Mouse (Mus musculus) heart, embryonic 14.5 days (tissue): Measurements from ENCODE around the gene Mta2. TPM values are rescaled to one million over a fixed set of nuclear protein-coding genes. Genes with fewer than 3 reads are reported as not detected.

Experiments
- ATAC-seq: fragments of 200-750 bp; cut with Nextera tagmentation; 2 replicates; pipeline ENCODE4 v1.8.0; 2017; ENCODE audit warnings: low read depth, moderate TSS enrichment; ENCODE audit not compliant: insufficient number of reproducible peaks, insufficient read depth, low FRiP score
- H3K27ac ChIP-seq, 2 experiments: fragments of 200-500 bp in 1 of 2; fragments of 300-500 bp in 1 of 2; sonication (generic) in 1 of 2; replicated peaks in 1 of 2; 2 replicates each; pipeline ENCODE4 v1.5.1; 2012 to 2014; ENCODE audit warnings: low read depth in 2 of 2, low read length in 2 of 2, control low read depth in 1 of 2, mild to moderate bottlenecking in 1 of 2, mixed read lengths in 1 of 2; ENCODE audit not compliant: control insufficient read depth in 1 of 2, insufficient read depth in 1 of 2
- H3K27me3 ChIP-seq: fragments of 300-500 bp; sonication (generic); 2 replicates; pipeline ENCODE4 v1.6.1; 2014; ENCODE audit warnings: mild to moderate bottlenecking, low read length, control low read depth; ENCODE audit not compliant: control insufficient read depth, insufficient read depth
- H3K36me3 ChIP-seq: fragments of 300-500 bp; sonication (generic); 2 replicates; pipeline ENCODE4 v1.6.1; 2014; ENCODE audit warnings: mild to moderate bottlenecking, control low read depth, low read length, mixed read lengths; ENCODE audit not compliant: control insufficient read depth, insufficient read depth
- H3K4me1 ChIP-seq, 2 experiments: fragments of 200-500 bp in 1 of 2; fragments of 300-500 bp in 1 of 2; sonication (generic) in 1 of 2; 2 replicates each; pipeline ENCODE4 v1.6.1; 2012 to 2014; ENCODE audit warnings: low read length in 2 of 2, control low read depth in 1 of 2, mixed read lengths in 1 of 2; ENCODE audit not compliant: control insufficient read depth in 2 of 2, insufficient read depth in 2 of 2
- H3K4me2 ChIP-seq: fragments of 300-500 bp; sonication (generic); 2 replicates; pipeline ENCODE4 v1.6.1; 2014; ENCODE audit warnings: mild to moderate bottlenecking, low read length
- H3K4me3 ChIP-seq, 2 experiments: fragments of 200-500 bp in 1 of 2; fragments of 300-500 bp in 1 of 2; sonication (generic) in 1 of 2; 2 replicates each; pipeline ENCODE4 v1.5.1; 2012 to 2014; ENCODE audit warnings: low read length in 2 of 2, mild to moderate bottlenecking in 2 of 2, control low read depth in 1 of 2, low read depth in 1 of 2, moderate library complexity in 1 of 2; ENCODE audit not compliant: control insufficient read depth in 1 of 2, insufficient read depth in 1 of 2
- H3K9ac ChIP-seq: fragments of 300-500 bp; sonication (generic); 2 replicates; pipeline ENCODE4 v1.6.1; 2014; ENCODE audit warnings: mild to moderate bottlenecking, low read length
- H3K9me3 ChIP-seq: fragments of 300-500 bp; sonication (generic); 2 replicates; pipeline ENCODE4 v1.6.1; 2016; ENCODE audit warnings: low read length, control low read depth; ENCODE audit not compliant: control insufficient read depth
- WGBS: fragments of 180-500 bp; shearing (Covaris S2); extraction: QIAGEN DNeasy Blood & Tissue Kit; methylation state at CpG from one replicate; pipeline ENCODE4 v1.1.7; 2014; 5-methylcytosine and 5-hydroxymethylcytosine counted together
- polyA plus RNA-seq: library from polyadenylated mRNA; unstranded; fragments of >200 nt; fragmentation: Nextera tagmentation; extraction: Ambion mirVana; gene quantifications from 2 replicates; pipeline ENCODE4 v1.2.1, GENCODE M21; 2014

Mta2 gene
- polyA plus RNA-seq, 1 experiment from 2014 or later: 26.5 TPM

DNA sequence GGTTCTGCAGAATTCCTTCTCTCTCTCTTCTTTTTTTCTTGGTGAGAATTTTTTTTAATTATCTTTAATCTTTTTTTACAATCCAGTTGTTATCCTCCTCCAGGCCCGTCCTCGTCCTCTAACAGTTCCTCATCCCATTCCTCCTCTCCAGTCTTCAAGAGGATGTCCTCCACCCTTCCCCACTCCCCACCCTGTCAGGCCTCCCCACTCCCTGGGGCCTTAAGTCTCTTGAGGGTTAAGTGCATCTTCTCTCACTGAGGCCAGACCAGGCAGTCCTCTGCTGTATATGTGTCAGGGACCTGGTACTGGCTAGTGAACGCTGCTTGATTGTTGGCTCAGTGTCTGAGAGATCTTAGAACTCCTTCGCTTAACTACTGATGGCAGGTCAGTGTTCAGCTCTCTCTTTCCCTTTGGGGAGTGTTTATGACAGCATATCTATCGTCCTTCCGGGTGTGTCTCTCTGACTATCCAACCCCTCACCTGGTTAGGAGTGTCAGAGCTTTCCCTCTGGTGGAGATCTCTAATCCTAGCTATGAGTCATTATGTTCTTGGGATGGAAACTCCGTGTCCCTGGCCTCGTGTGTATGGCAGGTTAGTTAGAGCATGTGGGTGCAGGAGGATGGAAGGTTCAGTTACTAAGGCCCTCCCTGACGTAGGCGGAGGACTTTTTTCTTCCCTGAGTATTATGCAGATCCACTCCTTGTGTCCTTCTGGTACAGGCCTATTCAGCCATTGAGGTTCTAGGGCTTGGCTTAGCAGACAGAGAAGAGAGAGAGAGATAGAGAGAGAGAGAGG is 53.3 kb downstream of the Mta2 start:
- H3K4me3 ChIP-seq: no peak overlapping the region
- WGBS: 68% methylated on average over 10 of the region's 10 CpGs
- H3K4me1 ChIP-seq: peaks cover 44 to 81% of the 10 kb centered on the region in 2 experiments
- H3K36me3 ChIP-seq: peaks cover 10% of the 10 kb centered on the region
- H3K27me3 ChIP-seq: no peaks in the 10 kb centered on the region
- H3K27ac ChIP-seq: no peak overlapping the region
- 0 out of 2 replicates have a peak overlapping the region, but pooled peaks have one; percentile 12 for H3K9ac ChIP-seq
- H3K9me3 ChIP-seq: no peaks in the 10 kb centered on the region
- H3K4me2 ChIP-seq: no peak overlapping the region
- ATAC-seq: no peak

DNA sequence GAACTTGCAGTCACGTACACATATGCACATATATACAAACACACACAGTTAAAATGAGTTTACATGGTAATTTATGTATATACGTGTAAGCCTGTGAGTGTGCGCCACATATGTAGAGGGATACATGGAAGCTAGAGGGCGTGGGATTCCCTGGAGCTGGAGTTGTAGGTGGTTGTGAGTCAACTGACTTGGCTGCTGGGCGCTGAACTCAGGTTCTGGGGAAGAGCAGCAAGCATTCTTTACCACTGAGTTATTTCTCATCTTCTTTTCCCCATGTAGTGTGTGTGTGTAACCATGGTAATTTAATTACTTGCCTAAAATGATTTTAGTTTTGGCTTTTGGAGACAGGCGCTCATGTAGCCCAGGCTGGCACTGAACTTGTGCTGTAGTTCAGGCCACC is 54.9 kb downstream of the Mta2 start:
- H3K27ac ChIP-seq: no peak overlapping the region
- WGBS: 95% methylated on average over 6 of the region's 6 CpGs
- no peak overlapping the region for H3K4me3 ChIP-seq
- no peaks in the 10 kb centered on the region for H3K9me3 ChIP-seq
- no peak overlapping the region for H3K9ac ChIP-seq
- H3K4me1 ChIP-seq: peaks cover 36 to 75% of the 10 kb centered on the region in 2 experiments
- H3K4me2 ChIP-seq: no peak overlapping the region
- no peaks in the 10 kb centered on the region for H3K27me3 ChIP-seq
- ATAC-seq: no peak
- H3K36me3 ChIP-seq: peaks cover 26% of the 10 kb centered on the region

DNA sequence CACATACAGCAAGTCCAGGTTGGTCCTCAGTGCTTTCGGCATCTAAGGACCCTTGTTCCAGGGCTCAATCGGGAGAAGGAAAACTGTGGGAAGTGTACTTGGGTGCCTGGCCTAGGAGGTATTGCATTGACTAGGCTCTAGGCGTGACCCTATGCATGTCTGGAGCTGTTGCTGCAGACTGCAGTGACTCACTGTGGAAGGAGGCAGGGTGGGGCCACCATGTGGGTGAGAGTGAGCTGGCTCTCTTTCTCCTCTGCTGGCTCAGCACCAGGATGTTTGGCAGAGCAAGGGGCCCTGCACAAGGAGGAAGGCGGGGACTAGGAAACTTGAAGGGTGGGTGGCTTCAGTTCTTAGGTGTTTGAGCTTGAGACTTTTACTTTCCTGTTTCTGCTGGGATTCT is 55.9 kb downstream of the Mta2 start:
- Histone ChIP-seq H3K9ac (no peak overlapping the region), H3K27ac (peak overlapping the region; percentile 62 to 72), H3K4me1 (peaks cover 27 to 65% of the 10 kb centered on the region in 2 experiments), H3K4me3 (no peak overlapping the region), H3K9me3 (no peaks in the 10 kb centered on the region), H3K4me2 (peak overlapping the region; percentile 39), H3K27me3 (no peaks in the 10 kb centered on the region), H3K36me3 (peaks cover 36% of the 10 kb centered on the region)
- peak; percentile 84 for ATAC-seq
- 33% methylated on average over 4 of the region's 4 CpGs for WGBS

DNA sequence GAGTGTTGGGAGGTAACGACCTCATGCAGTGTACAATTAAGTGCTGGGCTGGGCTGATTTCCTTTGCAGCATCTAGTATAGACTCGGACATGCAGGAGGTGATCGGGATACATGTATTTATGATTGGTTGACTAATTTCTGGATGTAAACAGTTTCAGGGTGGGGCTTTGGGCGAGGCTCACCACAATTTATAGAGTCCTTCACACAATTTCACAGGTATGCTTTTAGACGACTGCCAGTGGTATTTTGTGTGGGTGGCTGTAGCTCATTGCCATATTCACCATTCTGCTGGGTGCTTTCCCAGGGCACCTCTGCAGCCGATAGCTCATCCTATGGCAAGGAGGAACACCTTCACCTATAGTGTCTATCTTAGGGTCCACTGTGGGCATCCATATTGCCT is 56.9 kb downstream of the Mta2 start:
- no peak for ATAC-seq
- Histone ChIP-seq H3K27ac (no peak overlapping the region), H3K27me3 (no peaks in the 10 kb centered on the region), H3K4me3 (no peak overlapping the region), H3K36me3 (peaks cover 46% of the 10 kb centered on the region), H3K9ac (no peak overlapping the region), H3K4me2 (no peak overlapping the region), H3K4me1 (peaks cover 18 to 56% of the 10 kb centered on the region in 2 experiments), H3K9me3 (no peaks in the 10 kb centered on the region)
- 83% methylated on average over 6 of the region's 6 CpGs for WGBS

DNA sequence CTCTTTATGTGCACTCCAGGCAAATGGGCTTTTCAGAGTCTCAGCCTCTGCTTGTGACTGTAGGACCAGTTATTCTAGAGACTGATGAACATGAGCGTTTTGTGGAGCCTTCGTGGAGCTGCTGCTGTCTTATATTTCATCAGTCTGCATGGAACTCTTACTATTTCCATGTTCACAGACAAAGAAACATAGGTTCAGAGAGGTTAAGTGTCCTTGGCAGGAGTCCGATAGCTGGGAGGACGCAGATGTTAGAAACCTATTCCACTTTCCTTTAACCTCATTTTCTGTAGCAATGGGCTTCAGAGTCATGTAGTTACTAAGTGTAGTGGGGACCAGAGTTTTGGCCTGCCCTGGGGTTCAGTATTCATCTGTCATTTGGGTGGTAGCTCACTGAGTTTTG is 57.5 kb downstream of the Mta2 start:
- no peak for ATAC-seq
- WGBS: 81% methylated on average over 4 of the region's 4 CpGs
- Histone ChIP-seq H3K9me3 (no peaks in the 10 kb centered on the region), H3K27me3 (no peaks in the 10 kb centered on the region), H3K36me3 (peaks cover 52% of the 10 kb centered on the region), H3K4me2 (no peak overlapping the region), H3K9ac (no peak overlapping the region), H3K4me1 (peaks cover 18 to 50% of the 10 kb centered on the region in 2 experiments), H3K4me3 (no peak overlapping the region), H3K27ac (no peak overlapping the region)

Other genes with a start within 250 kb of the Mta2 start
- 62.2 and 65.7 TPM in 2 replicates for gene Slc3a2, start 218.5 kb upstream of the Mta2 start, polyA plus RNA-seq
- gene Wdr74, start 206.0 kb upstream of the Mta2 start, polyA plus RNA-seq: 49.7 and 50.5 TPM in 2 replicates
- 1.2 TPM in 1 of 2 replicates, not detected in the other for gene 1700092M07Rik, start 201.2 kb upstream of the Mta2 start, polyA plus RNA-seq
- gene Stx5a, start 200.5 kb upstream of the Mta2 start, polyA plus RNA-seq: 81.4 and 83.5 TPM in 2 replicates
- gene Nxf1, start 184.8 kb upstream of the Mta2 start, polyA plus RNA-seq: 101 and 105 TPM in 2 replicates
- gene Tmem223, start 170.9 kb upstream of the Mta2 start, polyA plus RNA-seq: 167 and 196 TPM in 2 replicates
- 59.0 and 69.7 TPM in 2 replicates for gene Tmem179b, start 167.4 kb upstream of the Mta2 start, polyA plus RNA-seq
- 10.8 and 10.9 TPM in 2 replicates for gene Taf6l, start 155.5 kb upstream of the Mta2 start, polyA plus RNA-seq
- 128 and 146 TPM in 2 replicates for gene Polr2g, start 143.3 kb upstream of the Mta2 start, polyA plus RNA-seq
- 3.0 and 3.2 TPM in 2 replicates for gene Zbtb3, start 139.3 kb upstream of the Mta2 start, polyA plus RNA-seq
- gene Ttc9c, start 122.5 kb upstream of the Mta2 start, polyA plus RNA-seq: 27.7 and 31.8 TPM in 2 replicates
- 3.9 and 5.0 TPM in 2 replicates for gene Hnrnpul2, start 121.9 kb upstream of the Mta2 start, polyA plus RNA-seq
- gene AC129217.1, start 112.1 kb upstream of the Mta2 start, polyA plus RNA-seq: 0.43 TPM in 1 of 2 replicates, not detected in the other
- 40.6 and 45.0 TPM in 2 replicates for gene Bscl2, start 104.4 kb upstream of the Mta2 start, polyA plus RNA-seq
- gene Gng3, start 102.7 kb upstream of the Mta2 start, polyA plus RNA-seq: 1.0 and 2.3 TPM in 2 replicates
- gene Lrrn4cl, start 91.1 kb upstream of the Mta2 start, polyA plus RNA-seq: 1.2 and 1.3 TPM in 2 replicates
- 118 and 123 TPM in 2 replicates for gene Ubxn1, start 70.4 kb upstream of the Mta2 start, polyA plus RNA-seq
- 67.4 and 78.2 TPM in 2 replicates for gene Uqcc3, start 61.0 kb upstream of the Mta2 start, polyA plus RNA-seq
- gene Lbhd1, start 58.1 kb upstream of the Mta2 start, polyA plus RNA-seq: 48.3 and 51.5 TPM in 2 replicates
- not detected in 2 replicates for gene Gm49403, start 57.9 kb upstream of the Mta2 start, polyA plus RNA-seq
- gene 1810009A15Rik, start 53.0 kb upstream of the Mta2 start, polyA plus RNA-seq: 53.7 and 55.8 TPM in 2 replicates
- not detected in 2 replicates for gene Gm49416, start 52.9 kb upstream of the Mta2 start, polyA plus RNA-seq
- gene Ints5, start 48.9 kb upstream of the Mta2 start, polyA plus RNA-seq: 18.2 TPM in 2 replicates
- 48.0 and 54.6 TPM in 2 replicates for gene Ganab, start 43.8 kb upstream of the Mta2 start, polyA plus RNA-seq
- 27.8 and 34.2 TPM in 2 replicates for gene B3gat3, start 21.5 kb upstream of the Mta2 start, polyA plus RNA-seq
- 0.94 and 1.6 TPM in 2 replicates for gene Rom1, start 12.5 kb upstream of the Mta2 start, polyA plus RNA-seq
- gene Eml3, start 12.3 kb upstream of the Mta2 start, polyA plus RNA-seq: 9.0 TPM in 2 replicates
- gene Tut1, start 12.0 kb downstream of the Mta2 start, polyA plus RNA-seq: 14.5 and 15.6 TPM in 2 replicates
- 234 and 253 TPM in 2 replicates for gene Eef1g, start 25.2 kb downstream of the Mta2 start, polyA plus RNA-seq
- gene Ahnak, start 47.4 kb downstream of the Mta2 start, polyA plus RNA-seq: 29.4 and 30.6 TPM in 2 replicates
- gene Scgb1a1, start 146.1 kb downstream of the Mta2 start, polyA plus RNA-seq: not detected in 2 replicates
- gene Asrgl1, start 193.8 kb downstream of the Mta2 start, polyA plus RNA-seq: 11.8 and 15.2 TPM in 2 replicates